29 mouse cellular contexts compared by ENCODE assay signal in genomic region chr1:144183622-144184021, GRCm38 (mm10). TPM values are rescaled to one million over a fixed set of nuclear protein-coding genes. Genes with fewer than 3 reads are reported as not detected.
DNase-seq lines count a peak whose midpoint lies in the region; ATAC-seq and TF ChIP-seq lines count a peak whose summit lies in the region.
"Had no signal": no experiment of that assay in that cellular context is flagged by ENCODE, and none has a peak within 500 bp of the region (broad histone marks: within the 10 kb centered on the region; RNA-seq: fewer than 3 reads in every experiment).

No protein-coding gene starts in this region.

- TF ChIP-seq EP300 in CH12.LX (IDR thresholded peaks at IDR 0.05; ENCODE audit: low read length): no peak

- H3K4me2 ChIP-seq in CH12.LX (ENCODE audit: insufficient read depth, low read depth, poor library complexity, severe bottlenecking): peak overlapping the region; percentile 21; the same call in 1 of the 2 replicates
- no peak overlapping the region for H3K4me2 ChIP-seq in embryonic facial prominence, embryonic 12.5 days (replicated peaks)
- H3K4me2 ChIP-seq in limb, embryonic 13.5 days (replicated peaks): no peak overlapping the region
- H3K4me2 ChIP-seq in heart, embryonic 11.5 days: no peak overlapping the region
- H3K4me2 ChIP-seq: forebrain, embryonic 13.5 days; kidney, embryonic 15.5 days; lung, embryonic 15.5 days; midbrain, embryonic 13.5 days; neural tube, embryonic 12.5 days had no signal

- no peaks in the 10 kb centered on the region for H3K27me3 ChIP-seq in CH12.LX (replicated peaks)
- no peaks in the 10 kb centered on the region for H3K27me3 ChIP-seq in embryonic facial prominence, embryonic 12.5 days
- no peaks in the 10 kb centered on the region for H3K27me3 ChIP-seq in limb, embryonic 13.5 days
- no peaks in the 10 kb centered on the region for H3K27me3 ChIP-seq in heart, embryonic 11.5 days (ENCODE audit: control insufficient read depth, insufficient read depth, low read length)
- H3K27me3 ChIP-seq: forebrain, embryonic 13.5 days; kidney, embryonic 15.5 days; lung, embryonic 15.5 days; megakaryocyte, embryonic 14.5 days; midbrain, embryonic 13.5 days; neural tube, embryonic 12.5 days had no signal

- H3K4me1 ChIP-seq in CH12.LX (ENCODE audit: control insufficient read depth in 1 of 2, insufficient read depth in 2 of 2): peaks cover 14 to 87% of the 10 kb centered on the region in 2 experiments
- peaks cover 6% of the 10 kb centered on the region; the same call in 1 of the 2 replicates for H3K4me1 ChIP-seq in embryonic facial prominence, embryonic 12.5 days
- peaks cover 5% of the 10 kb centered on the region for H3K4me1 ChIP-seq in limb, embryonic 13.5 days
- H3K4me1 ChIP-seq in heart, embryonic 11.5 days (ENCODE audit: control insufficient read depth, insufficient read depth, low read length): no peaks in the 10 kb centered on the region
- H3K4me1 ChIP-seq: forebrain, embryonic 13.5 days; heart, embryonic 10.5 days; hindbrain, embryonic 10.5 days; kidney, embryonic 15.5 days; lung, embryonic 15.5 days; midbrain, embryonic 13.5 days; neural tube, embryonic 12.5 days had no signal

- dilution Hi-C loops in CH12.LX (cut with MboI; ENCODE audit: extremely low pct_ligation_motif_present, extremely low pct_unique_long_range_greater_than_20kb, low sequenced_read_pairs): no loop called here

- no peak for TF ChIP-seq RAD21 in CH12.LX (IDR thresholded peaks at IDR 0.05; ENCODE audit: low read depth, low read length)

- in situ Hi-C loops in CH12.LX (cut with MboI; ENCODE audit: low pct_ligation_motif_present, low pct_unique_long_range_greater_than_20kb, low sequenced_read_pairs): loop anchor here (25.0 kb wide), 2 partner anchors 171 to 396 kb away; partner anchors contain the start of genes Rgs2, Trove2 and Uchl5

- no peak overlapping the region for H3K4me3 ChIP-seq in CH12.LX (replicated peaks in 1 of 3; ENCODE audit: low read depth in 2 of 3, low read length in 2 of 3, poor library complexity in 1 of 3)
- H3K4me3 ChIP-seq in embryonic facial prominence, embryonic 12.5 days: no peak overlapping the region
- H3K4me3 ChIP-seq in limb, embryonic 13.5 days: no peak overlapping the region
- H3K4me3 ChIP-seq in heart, embryonic 11.5 days (ENCODE audit: low read depth, low read length): no peak overlapping the region
- H3K4me3 ChIP-seq: forebrain, embryonic 13.5 days; heart, embryonic 10.5 days; hindbrain, embryonic 10.5 days; kidney, embryonic 15.5 days; lung, embryonic 15.5 days; megakaryocyte, embryonic 14.5 days; midbrain, embryonic 13.5 days; neural tube, embryonic 12.5 days had no signal

- TF ChIP-seq CTCF in CH12.LX (conservative IDR thresholded peaks at IDR 0.05 in 1 of 2, IDR thresholded peaks at IDR 0.05 in 1 of 2; ENCODE audit: low read depth in 2 of 2, low read length in 2 of 2): no peak

- H3K27ac ChIP-seq in CH12.LX (ENCODE audit: insufficient read depth, low read depth): peak overlapping the region; percentile 48; the same call in 1 of the 2 replicates
- H3K27ac ChIP-seq in embryonic facial prominence, embryonic 12.5 days: no peak overlapping the region
- no peak overlapping the region for H3K27ac ChIP-seq in limb, embryonic 13.5 days
- H3K27ac ChIP-seq in heart, embryonic 11.5 days (ENCODE audit: low read depth, low read length): no peak overlapping the region
- H3K27ac ChIP-seq: forebrain, embryonic 13.5 days; heart, embryonic 10.5 days; hindbrain, embryonic 10.5 days; kidney, embryonic 15.5 days; liver, embryonic 14.5 days; lung, embryonic 15.5 days; midbrain, embryonic 13.5 days; neural tube, embryonic 12.5 days had no signal

- ATAC-seq in embryonic facial prominence, embryonic 12.5 days (ENCODE audit: insufficient number of reproducible peaks, insufficient read depth, low FRiP score, low TSS enrichment): peak; percentile 47; the same call in 1 of the 2 replicates
- peak; percentile 59; the same call in 1 of the 2 replicates for ATAC-seq in limb, embryonic 13.5 days (ENCODE audit: low FRiP score, low read depth)
- ATAC-seq in heart, embryonic 11.5 days (replicated peaks; ENCODE audit: insufficient number of reproducible peaks, low FRiP score, low TSS enrichment): no peak
- ATAC-seq: forebrain, embryonic 13.5 days; hindbrain, embryonic 16.5 days; intestine, embryonic 16.5 days; midbrain, embryonic 13.5 days; Patski had no signal

- DNase-seq in CH12.LX (ENCODE audit: extremely low read depth): no peak
- peak; percentile 50 for DNase-seq in NIH3T3 (ENCODE audit: low read depth)
- DNase-seq in urinary bladder, postnatal 25 days (ENCODE audit: low spot score): no peak
- DNase-seq in left cerebral cortex, postnatal 4 days: no peak
- DNase-seq: adrenal gland, postnatal 36 days; cerebellum, adult 11-12 months; cerebellum, postnatal 10 days; layer of hippocampus, adult 9-11 months; lung, postnatal 36 days; right cerebral cortex, postnatal 14 days had no signal

- H3K36me3 ChIP-seq in CH12.LX (replicated peaks in 1 of 2; ENCODE audit: control insufficient read depth in 1 of 2, insufficient read depth in 1 of 2, low read length in 1 of 2): no peaks in the 10 kb centered on the region
- no peaks in the 10 kb centered on the region for H3K36me3 ChIP-seq in embryonic facial prominence, embryonic 12.5 days
- no peaks in the 10 kb centered on the region for H3K36me3 ChIP-seq in limb, embryonic 13.5 days
- no peaks in the 10 kb centered on the region for H3K36me3 ChIP-seq in heart, embryonic 11.5 days (ENCODE audit: control insufficient read depth, insufficient read depth, low read length)
- H3K36me3 ChIP-seq: heart, embryonic 10.5 days; hindbrain, embryonic 10.5 days; kidney, embryonic 15.5 days; lung, embryonic 15.5 days; midbrain, embryonic 13.5 days; neural tube, embryonic 12.5 days had no signal

- TF ChIP-seq POLR2A in CH12.LX (IDR thresholded peaks at IDR 0.05; ENCODE audit: low read depth, low read length): no peak

- H3K79me2 ChIP-seq in CH12.LX (replicated peaks; ENCODE audit: control insufficient read depth, extremely low read depth, insufficient read depth, poor library complexity, severe bottlenecking): no peaks in the 10 kb centered on the region

- intact Hi-C loops in left cerebral cortex, postnatal 4 days (cut with DNase I): loop anchor here (10.0 kb wide), 1 partner anchor 379 kb away; no protein-coding TSS in a partner anchor

- no peaks in the 10 kb centered on the region for H3K9me3 ChIP-seq in CH12.LX (replicated peaks; ENCODE audit: low read length)
- H3K9me3 ChIP-seq in embryonic facial prominence, embryonic 12.5 days: no peaks in the 10 kb centered on the region
- no peaks in the 10 kb centered on the region for H3K9me3 ChIP-seq in limb, embryonic 13.5 days
- H3K9me3 ChIP-seq in heart, embryonic 11.5 days (replicated peaks; ENCODE audit: control insufficient read depth, low read length): no peaks in the 10 kb centered on the region
- H3K9me3 ChIP-seq: forebrain, embryonic 13.5 days; heart, embryonic 10.5 days; hindbrain, embryonic 10.5 days; kidney, embryonic 15.5 days; lung, embryonic 15.5 days; megakaryocyte, embryonic 14.5 days; midbrain, embryonic 13.5 days; neural tube, embryonic 12.5 days had no signal

- peak overlapping the region; percentile 33; the same call in 1 of the 2 replicates for H3K9ac ChIP-seq in CH12.LX (ENCODE audit: insufficient read depth, low read depth)
- no peak overlapping the region for H3K9ac ChIP-seq in embryonic facial prominence, embryonic 12.5 days
- H3K9ac ChIP-seq in limb, embryonic 13.5 days: no peak overlapping the region
- H3K9ac ChIP-seq in heart, embryonic 11.5 days (ENCODE audit: low read depth, low read length): no peak overlapping the region
- H3K9ac ChIP-seq: forebrain, embryonic 13.5 days; kidney, embryonic 15.5 days; liver, embryonic 14.5 days; lung, embryonic 15.5 days; midbrain, embryonic 13.5 days; neural tube, embryonic 12.5 days had no signal

TF ChIP-seq in CH12.LX, 34 proteins besides CTCF, POLR2A, EP300 and RAD21:
- no peak for TF ChIP-seq ZKSCAN1 (IDR thresholded peaks at IDR 0.05; ENCODE audit: borderline replicate concordance, low read depth, low read length)
- no peak for TF ChIP-seq IRF4 (IDR thresholded peaks at IDR 0.05; ENCODE audit: low read depth, low read length)
- TF ChIP-seq GABPA (IDR thresholded peaks at IDR 0.05; ENCODE audit: insufficient replicate concordance, low read depth, low read length): no peak
- TF ChIP-seq MEF2A (IDR thresholded peaks at IDR 0.05; ENCODE audit: borderline replicate concordance, low read depth, low read length): no peak
- TF ChIP-seq BHLHE40 (IDR thresholded peaks at IDR 0.05; ENCODE audit: low read depth, low read length): no peak
- no peak for TF ChIP-seq HCFC1 (IDR thresholded peaks at IDR 0.05; ENCODE audit: low read depth, low read length)
- no peak for TF ChIP-seq USF2 (conservative IDR thresholded peaks at IDR 0.05; ENCODE audit: low read depth, low read length)
- no peak for TF ChIP-seq MAFK (IDR thresholded peaks at IDR 0.05; ENCODE audit: insufficient replicate concordance, low read length)
- TF ChIP-seq TCF12 (IDR thresholded peaks at IDR 0.05; ENCODE audit: low read depth, low read length): no peak
- no peak for TF ChIP-seq E2F4 (IDR thresholded peaks at IDR 0.05; ENCODE audit: insufficient replicate concordance, low read depth, low read length)
- TF ChIP-seq CHD2 (IDR thresholded peaks at IDR 0.05; ENCODE audit: low read length): no peak
- no peak for TF ChIP-seq POLR2AphosphoS2 (IDR thresholded peaks at IDR 0.05; ENCODE audit: low read depth, low read length)
- TF ChIP-seq ZNF384 (IDR thresholded peaks at IDR 0.05; ENCODE audit: low read depth, low read length): no peak
- TF ChIP-seq JUN (IDR thresholded peaks at IDR 0.05; ENCODE audit: insufficient read depth, low read depth, low read length): no peak
- TF ChIP-seq ELF1 (IDR thresholded peaks at IDR 0.05; ENCODE audit: low read depth, low read length): no peak
- no peak for TF ChIP-seq ETS1 (conservative IDR thresholded peaks at IDR 0.05; ENCODE audit: low read depth, low read length)
TF ChIP-seq in CH12.LX: peak in this region for 0.

RNA-seq across cellular contexts. Expression of gene Rgs13, which starts 6.5 kb away (rescaled TPM):
- total RNA-seq in CH12.LX (2012; rRNA removed) (149 and 168 TPM in 2 replicates), CH12.LX (2014; rRNA removed) (1,247 and 1,500 TPM in 2 replicates)
- 619 and 698 TPM in 2 replicates for polyA plus RNA-seq in CH12.LX (2012; ENCODE audit: insufficient read length, low read depth)
- polyA plus RNA-seq in embryonic facial prominence, embryonic 12.5 days (2016; fragmentation: Nextera tagmentation; extraction: Ambion mirVana): 0.14 TPM in 1 of 2 replicates, not detected in the other
- not detected in 2 replicates for polyA plus RNA-seq in limb, embryonic 13.5 days (2015; fragmentation: Nextera tagmentation; extraction: Ambion mirVana)
- not detected in 2 replicates for polyA plus RNA-seq in heart, embryonic 11.5 days (2014; fragmentation: Nextera tagmentation; extraction: Ambion mirVana)
- total RNA-seq in left cerebral cortex, postnatal 4 days (2021): 1 to 10 TPM; 1.5 to 2.2 TPM
- total RNA-seq: adrenal gland, adult 18-20 months; adrenal gland, postnatal 36 days; gastrocnemius, adult 8-10 months had no signal
- polyA plus RNA-seq: gonadal fat pad, adult 2 months; heart, embryonic 10.5 days; intestine, embryonic 16.5 days; kidney, embryonic 15.5 days; limb, embryonic 11.5 days; liver, embryonic 14.5 days; Patski had no signal

Comparison
In these comparisons a context has a peak if more than half of its experiments do, and no peak if none do; other contexts are left out.
1. RNA of gene Rgs13, which starts 6.5 kb away (polyA plus RNA-seq): 619 to 698 TPM in CH12.LX; 0.14 TPM in embryonic facial prominence, embryonic 12.5 days, not detected in limb, embryonic 13.5 days and not detected in heart, embryonic 11.5 days; every median in the first group is over 100 times any median in the second.